Mouse (Mus musculus) left cerebral cortex, postnatal 14 days (tissue): ENCODE data around the gene Tspan9. TPM values are rescaled to one million over a fixed set of nuclear protein-coding genes. Genes with fewer than 3 reads are reported as not detected.

Source experiments
- DNase-seq, 2 experiments: peaks; one replicate each; pipeline ENCODE4 v3.0.0; 2021 to 2022; ENCODE audit warnings: low spot score in 2 of 2, mixed read lengths in 1 of 2
- intact Hi-C: fragments of 180-260 bp; cut with DNase I; formaldehyde crosslinking; loops from one replicate; pipeline ENCODE4 v1.15.1; 2025
- total RNA-seq, 2 experiments: library from RNA; stranded (reverse); gene quantifications; 2 replicates each; pipeline ENCODE4 v1.2.3; 2021

Gene Tspan9
- total RNA-seq, 2 experiments from 2014 or later, result 71.3 to 77.5 TPM

DNA sequence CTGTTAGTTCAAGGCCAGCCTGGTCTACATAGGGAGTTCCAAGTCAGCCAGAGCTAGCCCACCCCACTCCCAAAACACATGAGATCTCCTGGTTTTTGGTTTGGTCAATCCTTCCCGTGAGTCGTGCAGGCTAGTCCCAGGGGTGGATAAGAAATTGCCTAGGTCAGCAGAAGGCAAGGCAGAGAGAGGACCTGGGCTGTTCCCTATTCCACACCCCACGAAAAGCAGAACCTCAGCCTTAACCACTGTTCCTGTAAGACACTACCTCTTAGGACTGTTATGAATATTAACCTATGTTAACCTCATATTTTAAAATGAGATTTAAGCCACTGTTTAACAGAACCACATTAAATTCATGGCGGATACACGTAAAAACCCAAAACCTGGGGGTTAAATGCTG lies 8.4 kb downstream of the Tspan9 start:
- intact Hi-C loops, result no loop called here
- no peak for DNase-seq

DNA sequence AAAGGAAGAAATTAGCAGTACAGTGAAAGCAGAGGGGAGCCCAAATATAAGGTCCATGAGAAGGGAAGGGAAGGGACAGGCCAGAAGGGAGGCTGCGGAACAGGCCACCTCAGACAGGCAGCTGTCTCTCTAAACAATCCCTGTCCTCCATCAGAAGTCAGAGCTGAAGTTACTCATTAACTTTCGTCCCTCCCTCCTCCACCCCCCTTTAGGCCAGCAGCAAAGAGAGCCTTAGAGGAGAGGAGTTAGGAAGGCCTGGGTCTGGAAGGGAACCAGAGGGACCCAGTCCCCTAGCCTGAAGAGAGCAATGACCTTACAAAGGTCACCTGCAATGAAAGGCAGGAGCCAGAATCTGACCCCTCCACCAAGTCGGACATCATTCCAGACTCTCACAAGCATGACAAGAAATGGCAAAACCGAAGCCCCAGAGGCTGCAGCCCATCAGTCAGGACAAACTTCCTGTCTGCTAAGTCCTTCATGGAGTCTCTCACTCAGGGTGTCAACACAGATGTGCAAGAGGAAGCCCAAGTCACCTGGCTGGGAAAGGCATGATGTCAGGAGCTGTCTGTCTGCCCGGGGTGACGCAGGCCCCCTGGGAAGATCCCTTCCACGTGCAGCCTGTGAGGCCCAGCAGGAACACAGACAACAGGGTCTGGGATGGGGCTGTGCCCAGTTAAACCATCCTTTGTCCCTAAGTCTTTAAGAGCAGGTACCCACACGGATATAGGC lies 9.0 kb downstream of the Tspan9 start:
- DNase-seq, result no peak
- intact Hi-C loops, result no loop called here

DNA sequence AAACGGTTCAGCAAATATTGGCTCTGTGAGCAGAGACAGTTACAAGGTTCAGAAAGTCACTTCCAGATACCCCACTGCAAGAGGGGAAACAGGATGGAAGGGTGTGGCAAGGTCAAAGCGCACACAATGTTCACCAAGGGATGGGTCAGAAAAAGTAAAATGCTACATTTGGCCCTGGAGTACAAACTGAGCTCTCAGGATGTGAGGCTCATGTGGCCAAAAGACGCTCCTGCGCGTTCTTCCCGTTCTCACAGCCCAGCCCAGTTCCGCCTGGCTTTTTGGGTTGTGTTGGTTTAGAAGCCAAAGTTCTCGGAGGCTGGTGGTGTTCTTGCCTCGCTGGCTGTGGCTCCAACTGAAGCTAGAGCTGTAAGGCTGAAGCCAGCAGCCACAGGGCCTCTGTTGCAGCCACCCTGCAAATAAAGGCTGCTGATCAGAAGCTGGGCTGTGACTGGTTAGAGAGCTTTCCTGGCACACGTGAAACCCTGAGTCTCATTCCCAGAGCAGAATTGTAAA lies 9.7 kb downstream of the Tspan9 start:
- intact Hi-C loops, result no loop called here
- peak in 1 of 2 experiments; percentile 20 for DNase-seq

DNA sequence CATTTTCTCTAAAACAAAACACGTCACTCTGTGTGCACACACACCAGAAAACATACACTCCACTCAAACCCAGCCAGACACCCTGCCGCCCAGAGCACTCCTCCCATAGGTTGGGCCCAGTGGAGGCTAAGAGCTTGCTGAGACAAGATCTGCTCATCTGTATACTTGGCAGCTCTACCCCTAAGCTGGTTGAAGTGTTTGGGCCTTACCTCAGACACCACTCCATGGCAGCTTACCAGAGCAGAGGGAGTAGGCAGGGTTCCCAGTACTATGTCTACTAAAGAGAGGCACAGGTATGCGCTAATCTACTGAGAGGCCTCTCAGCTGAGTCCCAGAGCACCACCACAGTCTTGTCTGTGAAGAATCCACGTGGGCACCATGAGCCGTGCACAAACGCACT lies 10.8 kb downstream of the Tspan9 start:
- no peak for DNase-seq
- intact Hi-C loops, result no loop called here

DNA sequence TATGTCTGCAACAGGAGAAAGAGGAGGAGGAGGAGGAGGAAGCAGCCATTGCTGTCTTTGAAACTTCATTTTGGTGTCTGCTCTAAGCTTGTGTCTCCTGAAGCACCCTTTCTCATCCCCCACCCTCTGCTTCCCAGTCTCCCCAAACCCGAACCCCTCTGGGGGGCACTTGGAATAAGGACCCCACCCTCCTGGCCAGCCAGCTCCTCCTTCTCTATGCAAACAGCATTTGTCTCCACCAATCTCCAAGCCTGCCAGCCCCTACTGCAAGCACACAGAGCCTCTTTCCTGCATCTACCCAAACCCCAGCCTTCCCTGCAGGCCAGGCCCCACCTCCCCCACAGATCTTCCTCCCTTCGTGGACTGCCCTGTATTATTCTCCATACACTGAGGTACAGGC lies 12.0 kb downstream of the Tspan9 start:
- no peak for DNase-seq
- intact Hi-C loops, result no loop called here

DNA sequence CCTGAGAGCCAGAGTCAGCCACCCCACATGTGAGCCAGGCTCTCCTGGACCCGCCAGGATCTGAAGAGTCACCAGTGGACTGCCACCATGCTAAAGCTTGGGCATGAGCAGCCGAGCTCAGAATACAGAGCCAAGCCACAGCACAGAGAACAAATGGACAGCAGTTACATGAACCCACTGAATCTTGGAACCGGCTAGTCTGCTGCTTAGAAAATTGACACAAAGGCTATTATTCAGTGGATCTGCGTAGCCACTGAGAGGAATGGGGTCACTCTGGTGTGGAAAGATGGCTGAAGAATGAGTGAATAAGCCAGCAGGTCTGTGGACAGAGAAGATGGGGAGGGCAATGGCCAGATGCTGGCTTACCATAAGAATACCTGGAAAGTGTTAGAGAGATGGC lies 12.7 kb downstream of the Tspan9 start:
- intact Hi-C loops, result no loop called here

DNA sequence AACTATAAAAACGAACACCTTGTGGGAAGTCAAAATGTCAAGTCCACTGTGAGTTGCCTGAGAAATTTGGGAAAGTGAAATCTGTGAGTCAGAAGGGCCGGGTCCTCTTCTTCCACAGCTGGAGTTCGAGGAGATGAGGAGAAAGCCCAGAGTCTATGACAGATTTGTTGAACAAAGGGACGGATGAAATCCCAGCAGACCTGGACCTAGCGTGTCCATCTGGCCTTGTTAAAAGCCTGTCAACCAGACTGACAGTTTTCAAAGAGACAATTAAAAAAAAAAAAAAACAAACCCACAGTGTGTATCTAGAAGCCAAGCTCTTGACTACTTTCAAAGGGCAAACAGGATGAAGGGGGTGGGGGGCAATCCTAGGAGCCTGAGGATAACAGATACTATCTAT lies 14.0 kb downstream of the Tspan9 start:
- no peak for DNase-seq
- intact Hi-C loops, result no loop called here

More for the DNA sequence above, 12.7 kb downstream of the Tspan9 start:
- no peak for DNase-seq

DNA sequence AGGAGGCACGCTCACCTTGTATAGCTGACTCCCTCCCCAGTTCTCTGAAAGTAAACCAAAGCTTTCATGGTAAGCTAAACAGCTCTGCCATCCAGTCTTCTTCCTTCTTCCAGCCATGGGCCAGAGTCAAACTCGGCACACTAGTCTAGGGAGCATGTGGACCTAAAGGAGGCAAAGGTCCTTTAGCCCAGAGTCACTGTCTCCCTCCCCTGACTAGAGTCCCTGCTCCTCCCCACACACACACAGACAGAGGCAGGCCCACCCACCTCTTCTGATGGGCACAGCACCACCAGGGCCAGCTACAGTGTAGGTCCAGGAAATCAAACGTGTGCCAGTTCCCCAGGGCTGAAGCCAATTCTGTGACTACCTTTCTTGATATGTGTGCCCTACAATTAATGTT lies 16.1 kb downstream of the Tspan9 start:
- DNase-seq, result no peak
- intact Hi-C loops, result no loop called here

DNA sequence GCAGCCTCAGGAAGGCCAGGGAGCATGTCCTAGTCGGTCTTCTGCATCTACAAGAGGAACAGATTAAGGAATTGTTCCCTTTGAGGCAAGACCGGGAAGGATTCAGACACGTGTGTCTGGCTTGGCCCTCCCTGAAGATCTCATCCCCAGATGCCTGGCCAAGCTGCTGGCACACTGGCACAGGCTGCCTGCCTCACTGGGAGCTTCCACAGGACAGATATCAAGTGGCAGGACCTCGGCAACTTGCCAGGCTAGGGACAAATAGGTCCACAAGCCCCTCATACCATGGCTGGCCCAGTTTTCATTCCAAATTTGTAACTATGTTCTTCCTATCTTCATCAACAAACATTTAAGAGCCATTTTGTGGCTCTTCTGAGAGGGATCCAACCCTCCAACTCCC lies 16.5 kb downstream of the Tspan9 start:
- intact Hi-C loops, result no loop called here
- no peak for DNase-seq

DNA sequence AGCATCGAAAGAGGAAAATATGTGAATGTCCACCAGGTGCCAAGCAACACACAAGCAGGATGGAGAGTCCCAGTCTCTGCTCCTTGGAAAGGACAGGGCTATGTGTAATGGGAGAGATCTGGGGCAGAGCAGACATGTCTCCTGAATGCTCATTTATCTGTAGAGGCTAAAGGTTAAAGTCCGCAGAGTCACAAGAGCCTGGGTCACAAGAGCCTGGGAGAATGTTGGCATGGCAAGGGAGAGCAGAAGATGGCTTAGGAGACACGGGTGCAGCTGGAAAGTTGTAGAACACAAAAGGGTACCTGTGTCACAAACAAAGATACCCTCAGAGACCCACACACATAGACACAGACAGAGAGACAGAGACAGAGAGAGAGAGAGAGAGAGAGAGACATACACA lies 17.9 kb downstream of the Tspan9 start:
- no peak for DNase-seq
- intact Hi-C loops, result no loop called here

DNA sequence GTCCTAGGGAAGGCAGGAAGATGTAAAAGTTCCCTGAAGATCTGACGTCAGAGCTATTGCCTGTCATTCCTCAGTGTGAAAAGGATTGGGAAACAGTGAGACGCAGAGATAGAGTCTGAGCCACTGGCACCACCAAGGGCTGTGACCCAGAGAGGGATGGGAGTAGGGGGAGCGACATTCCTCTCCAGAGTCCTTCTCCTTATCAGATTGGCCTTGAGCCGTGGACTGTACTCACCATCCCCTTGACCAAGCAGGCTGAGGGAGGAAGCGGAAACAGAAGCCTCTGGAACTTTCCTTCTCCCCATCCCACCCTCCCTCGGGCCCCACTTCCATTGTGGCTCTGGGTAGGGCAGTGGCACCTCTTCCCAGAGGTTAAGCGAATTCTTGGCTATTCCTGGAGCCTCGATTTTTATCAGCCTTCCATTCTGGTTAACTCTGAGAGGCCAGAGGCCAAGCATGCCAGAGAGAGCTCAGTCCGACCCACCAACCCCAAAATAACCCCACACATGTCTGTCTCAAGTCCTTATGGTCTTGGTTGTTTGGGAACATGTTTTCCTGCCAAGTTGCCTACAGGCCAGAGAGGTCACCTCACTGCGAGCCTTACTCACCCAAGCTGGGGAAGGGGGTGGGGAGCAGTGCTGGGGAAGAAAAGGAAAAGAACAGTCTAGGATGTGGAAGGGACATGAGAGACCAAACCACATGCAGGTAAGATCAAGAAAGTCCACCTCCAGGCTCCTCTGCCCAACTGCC lies 19.0 kb downstream of the Tspan9 start:
- DNase-seq, result no peak
- intact Hi-C loops, result no loop called here

DNA sequence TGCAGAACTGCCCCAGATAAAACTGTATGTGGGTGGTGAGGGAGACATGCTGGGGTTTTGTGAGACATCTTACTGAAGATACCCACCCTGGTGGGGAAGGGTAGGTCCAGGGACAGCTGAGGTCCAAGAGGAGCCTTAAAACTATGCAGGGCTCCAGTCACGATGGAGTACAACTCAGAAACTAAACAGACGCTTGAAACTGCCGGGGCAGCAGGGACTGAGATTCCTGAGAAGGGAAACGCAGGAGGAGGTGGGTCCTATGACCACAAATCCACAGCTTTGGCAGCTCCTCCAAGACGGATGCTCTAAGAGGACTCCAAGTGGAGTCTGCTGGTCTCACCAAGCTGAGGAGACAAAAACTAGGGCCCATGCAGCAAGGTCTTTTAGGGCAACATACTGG lies 21.3 kb downstream of the Tspan9 start:
- intact Hi-C loops, result no loop called here
- DNase-seq, result no peak

DNA sequence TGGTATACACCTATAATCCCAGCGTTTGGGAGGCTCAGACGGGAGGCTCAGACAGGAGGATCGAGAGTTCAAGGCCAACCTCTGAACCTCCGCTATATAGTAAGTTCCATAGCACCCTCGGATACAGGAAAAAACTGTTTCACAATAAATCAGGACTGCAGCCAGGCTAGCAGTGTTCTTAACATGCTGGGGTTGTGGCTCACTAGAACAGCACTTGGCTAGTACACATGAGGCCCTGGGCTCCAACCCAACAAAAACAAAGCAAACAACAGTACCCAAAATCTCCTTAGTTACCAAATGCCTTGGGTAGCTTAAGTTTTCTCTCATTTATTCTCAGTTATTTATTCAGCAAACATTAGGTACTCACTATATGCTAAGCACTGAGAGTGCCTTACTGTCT lies 21.7 kb downstream of the Tspan9 start:
- intact Hi-C loops, result no loop called here
- peak in 1 of 2 experiments; percentile 66 for DNase-seq

DNA sequence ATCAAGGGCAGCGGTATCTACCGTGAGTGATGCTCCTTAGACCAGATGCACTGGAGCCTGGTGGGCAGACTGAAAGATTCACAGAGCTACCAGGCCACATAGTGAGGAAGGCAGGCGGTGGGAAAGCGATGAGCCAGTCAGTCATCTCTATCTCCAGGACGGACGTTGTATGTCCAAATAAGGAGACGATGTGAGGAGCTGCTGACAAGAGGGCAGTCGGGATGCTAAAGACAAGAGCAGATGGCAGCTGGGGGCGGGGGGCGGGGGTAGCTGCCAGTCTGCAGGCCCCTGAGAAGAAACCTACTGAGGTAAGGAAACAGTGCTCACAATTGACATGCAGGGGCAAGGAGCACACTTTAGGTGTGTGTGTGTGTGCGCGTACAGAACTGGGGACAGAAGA lies 22.6 kb downstream of the Tspan9 start:
- intact Hi-C loops, result no loop called here

DNA sequence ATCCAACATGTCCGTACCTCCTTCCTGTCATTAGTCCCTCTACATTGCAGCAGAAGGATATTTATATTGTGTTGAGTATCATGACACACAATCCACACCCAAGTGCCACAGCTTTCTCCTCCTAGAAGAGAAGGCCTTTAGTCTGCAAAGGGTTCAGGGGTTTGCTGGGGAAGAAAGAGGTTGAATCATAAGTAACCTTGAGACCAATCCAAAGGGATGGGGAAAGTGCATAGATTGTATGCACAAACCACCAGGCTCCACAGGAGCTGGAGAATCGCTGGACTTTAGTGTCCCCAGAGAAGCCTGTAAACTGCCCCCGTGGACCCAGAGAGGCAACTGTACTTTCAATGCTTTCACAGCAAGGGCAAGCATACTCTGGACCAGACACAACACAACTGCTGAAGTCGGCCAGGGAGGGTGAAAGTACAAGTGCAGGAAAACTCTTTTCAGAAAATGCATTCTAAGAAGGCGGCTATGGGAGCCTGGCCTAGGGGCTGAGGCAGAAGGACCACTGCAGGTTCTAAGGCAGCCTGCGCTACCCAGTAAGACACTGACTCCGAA lies 24.6 kb downstream of the Tspan9 start:
- no peak for DNase-seq
- intact Hi-C loops, result no loop called here

More for the DNA sequence above, 22.6 kb downstream of the Tspan9 start:
- no peak for DNase-seq

DNA sequence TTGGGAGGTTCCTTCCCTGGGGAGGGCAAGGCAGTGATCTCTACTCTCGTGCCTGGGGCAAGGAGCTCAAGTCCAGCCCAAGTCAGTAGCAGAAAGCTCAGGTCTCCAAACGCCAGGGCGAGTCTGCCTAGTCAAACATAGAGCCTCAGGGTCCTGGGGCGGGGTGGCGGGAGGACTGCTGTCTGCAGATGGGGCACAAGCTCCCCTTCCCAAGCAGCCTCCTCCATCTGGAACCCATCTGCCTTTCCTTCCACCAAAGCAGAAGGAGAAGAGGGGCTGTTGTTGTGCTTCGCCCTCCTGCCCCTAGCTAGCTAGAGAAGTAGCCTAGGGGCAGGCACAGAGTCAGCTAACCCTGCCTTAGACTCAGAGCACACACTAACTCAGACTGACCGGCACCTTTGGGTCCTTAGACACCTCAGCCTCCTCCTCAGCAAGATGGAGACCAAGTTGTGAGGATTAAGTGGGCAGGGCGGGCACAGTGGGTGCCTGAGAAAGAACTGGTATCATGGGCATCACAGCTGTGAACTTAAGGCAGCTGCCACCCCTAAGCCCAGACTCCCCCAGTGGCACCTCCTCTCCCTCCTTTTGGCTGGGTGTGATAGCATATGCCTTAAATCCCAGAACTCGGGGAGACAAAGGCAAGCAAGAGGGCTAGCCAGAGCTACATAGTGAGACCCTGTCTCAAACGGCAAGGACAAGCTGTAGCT lies 26.4 kb downstream of the Tspan9 start:
- intact Hi-C loops, result no loop called here
- no peak for DNase-seq

DNA sequence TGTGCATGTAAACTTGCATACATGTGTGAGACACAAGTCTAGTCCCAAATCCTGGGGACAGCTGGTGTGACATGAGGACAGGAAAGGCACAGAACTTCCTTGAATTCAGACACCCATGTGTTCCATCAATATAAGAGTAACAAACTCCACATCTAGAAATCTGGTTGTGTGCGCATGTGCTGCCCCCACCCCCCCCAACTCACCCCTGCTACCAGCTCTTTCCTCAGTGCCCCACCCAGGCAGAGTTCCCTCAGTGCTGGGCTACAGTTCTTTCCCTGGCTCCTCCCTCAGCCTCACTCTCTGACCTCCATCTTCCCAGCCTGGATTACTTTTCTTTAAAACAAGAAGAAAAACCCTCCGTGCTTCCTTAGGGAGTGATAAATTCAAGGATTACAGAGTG lies 27.1 kb downstream of the Tspan9 start:
- intact Hi-C loops, result no loop called here

DNA sequence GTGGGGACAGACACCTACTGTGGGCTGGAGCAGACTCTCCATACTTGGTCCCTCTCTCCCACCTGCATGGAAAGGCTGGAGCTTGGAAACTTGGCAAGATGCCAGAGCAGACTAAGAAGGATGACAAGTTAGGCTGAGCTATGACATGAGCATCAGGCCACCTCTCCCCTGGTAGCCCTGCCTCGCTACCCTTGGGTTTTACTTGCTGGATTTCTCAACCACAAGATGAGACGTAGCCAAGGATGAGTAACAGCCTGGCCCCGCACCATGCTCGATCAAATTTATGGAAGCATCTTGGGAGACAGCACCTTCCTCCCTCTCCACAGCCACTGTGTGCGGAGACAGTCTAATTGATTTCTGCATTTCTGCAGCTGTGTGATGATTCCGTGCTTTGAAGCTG lies 28.3 kb downstream of the Tspan9 start:
- no peak for DNase-seq
- intact Hi-C loops, result no loop called here

More for the DNA sequence above, 27.1 kb downstream of the Tspan9 start:
- no peak for DNase-seq

DNA sequence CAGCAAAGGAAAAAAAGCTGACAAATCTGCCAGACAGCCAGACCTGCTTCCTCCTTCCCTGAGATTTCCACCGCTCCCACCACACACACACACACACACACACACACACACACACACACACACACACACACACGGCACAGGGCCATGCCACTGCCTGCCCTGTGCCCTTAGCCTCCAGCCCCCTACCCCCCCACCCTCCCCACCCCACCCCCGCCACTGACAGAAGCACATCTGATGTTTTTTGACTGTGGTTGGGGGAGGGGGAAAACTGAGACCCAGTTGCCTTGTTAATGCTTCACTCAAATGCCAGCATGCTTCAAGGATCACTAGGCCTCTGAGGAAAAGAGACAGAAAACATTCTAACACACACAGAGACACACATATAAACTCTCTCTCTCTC lies 30.8 kb downstream of the Tspan9 start:
- DNase-seq, result no peak
- intact Hi-C loops, result no loop called here

DNA sequence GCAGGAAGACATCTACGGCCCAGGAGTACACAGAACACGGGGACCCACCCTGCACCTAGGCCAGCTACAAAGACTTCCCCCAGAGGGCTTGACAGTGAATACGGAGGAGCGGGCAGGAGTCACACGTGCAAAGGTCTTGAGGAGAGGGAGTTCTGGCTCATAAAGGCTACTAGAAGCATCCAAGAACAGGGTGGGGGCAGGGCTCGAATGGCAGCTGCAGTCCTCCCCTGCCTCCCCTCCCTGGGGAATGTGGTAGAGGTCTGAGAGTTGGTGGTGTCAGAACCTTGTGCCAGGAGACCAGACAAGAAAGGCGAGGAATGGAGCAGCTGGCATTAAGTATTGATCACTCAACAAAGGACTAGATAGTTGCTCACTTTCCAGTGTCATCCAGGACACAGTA lies 31.6 kb downstream of the Tspan9 start:
- intact Hi-C loops, result no loop called here
- DNase-seq, result no peak
